Mouse (Mus musculus) spleen, adult 2 months (tissue): Measurements from ENCODE around the gene Sgo2a.

Experiments used
- CTCF ChIP-seq: fragments of 200-500 bp; IDR thresholded peaks from 2 replicates; pipeline ENCODE4 v1.5.1; 2011; ENCODE audit warnings: mild to moderate bottlenecking, inconsistent platforms; ENCODE audit not compliant: insufficient read depth, insufficient read length, insufficient replicate concordance; ENCODE audit errors: extremely low read depth
- POLR2A ChIP-seq: fragments of 200-500 bp; IDR thresholded peaks from 2 replicates; pipeline ENCODE4 v1.6.1; 2011; ENCODE audit warnings: low read depth, low read length, inconsistent platforms

- TF ChIP-seq CTCF (no peak), POLR2A (no peak)
Observed at GRCm38 (mm10) chr1:57989052-57989600, 6.6 kb upstream of the Sgo2a start.
